Mouse (Mus musculus): ENCODE data around the gene Hic1. TPM values are rescaled to one million over a fixed set of nuclear protein-coding genes. Genes with fewer than 3 reads are reported as not detected.
A peak's percentile ranks its signal among the peaks of the same experiment; 100 is the strongest.

Gene Hic1
- total RNA-seq, 2 experiments from 2014 or later = 36.3 to 48.5 TPM

- intact Hi-C loops (cut with DNase I) = loop anchor here (2.0 kb wide), 2 partner anchors 17 to 103 kb away; no protein-coding TSS in a partner anchor
Measured at GRCm38 (mm10) chr11:75155985-75156384, 13.3 kb downstream of the Hic1 start.

GRCm38 (mm10) chr11:75154053-75154585 lies 15.2 kb downstream of the Hic1 start:
- DNase-seq = peak; percentile 14 to 29
- intact Hi-C loops (cut with DNase I) = no loop called here

More at GRCm38 (mm10) chr11:75155985-75156384, 13.3 kb downstream of the Hic1 start:
- peak in 1 of 2 experiments; percentile 20 for DNase-seq

GRCm38 (mm10) chr11:75152603-75153557 lies 16.4 kb downstream of the Hic1 start:
- peak; percentile 68 to 76 for DNase-seq
- intact Hi-C loops (cut with DNase I) = no loop called here

GRCm38 (mm10) chr11:75150346-75150745 lies 19.0 kb downstream of the Hic1 start:
- intact Hi-C loops (cut with DNase I) = no loop called here
- no peak for DNase-seq

GRCm38 (mm10) chr11:75148332-75149035 lies 20.8 kb downstream of the Hic1 start:
- intact Hi-C loops (cut with DNase I) = no loop called here
- peak; percentile 43 to 45 for DNase-seq

GRCm38 (mm10) chr11:75147846-75148168 lies 21.5 kb downstream of the Hic1 start:
- intact Hi-C loops (cut with DNase I) = no loop called here
- peak; percentile 62 to 67 for DNase-seq

GRCm38 (mm10) chr11:75147106-75147845 lies 22.0 kb downstream of the Hic1 start:
- DNase-seq = peak; percentile 44 to 49
- intact Hi-C loops (cut with DNase I) = no loop called here

- intact Hi-C loops (cut with DNase I) = no loop called here
- no peak for DNase-seq
Measured at GRCm38 (mm10) chr11:75145841-75146240, 23.5 kb downstream of the Hic1 start.

- intact Hi-C loops (cut with DNase I) = no loop called here
- no peak for DNase-seq
Measured at GRCm38 (mm10) chr11:75142749-75143148, 26.6 kb downstream of the Hic1 start.

GRCm38 (mm10) chr11:75141913-75142312 lies 27.4 kb downstream of the Hic1 start:
- intact Hi-C loops (cut with DNase I) = no loop called here

GRCm38 (mm10) chr11:75141038-75141437 lies 28.3 kb downstream of the Hic1 start:
- no peak for DNase-seq
- intact Hi-C loops (cut with DNase I) = no loop called here

More at GRCm38 (mm10) chr11:75141913-75142312, 27.4 kb downstream of the Hic1 start:
- DNase-seq = peak; percentile 55 to 68

GRCm38 (mm10) chr11:75140431-75140830 lies 28.9 kb downstream of the Hic1 start:
- intact Hi-C loops (cut with DNase I) = no loop called here
- peak in 1 of 2 experiments; percentile 68 for DNase-seq

- intact Hi-C loops (cut with DNase I) = loop anchor here (2.0 to 5.0 kb wide), 2 partner anchors 17 to 87 kb away; no protein-coding TSS in a partner anchor
Measured at GRCm38 (mm10) chr11:75139122-75139963, 30.0 kb downstream of the Hic1 start.

GRCm38 (mm10) chr11:75136666-75137398 lies 32.5 kb downstream of the Hic1 start:
- intact Hi-C loops (cut with DNase I) = loop anchor here (5.0 kb wide), 1 partner anchor 85 kb away; no protein-coding TSS in a partner anchor
- peak; percentile 57 to 62 for DNase-seq

More at GRCm38 (mm10) chr11:75139122-75139963, 30.0 kb downstream of the Hic1 start:
- DNase-seq = peak; percentile 91 to 92

- intact Hi-C loops (cut with DNase I) = loop anchor here (5.0 kb wide), 1 partner anchor 83 kb away; no protein-coding TSS in a partner anchor
- DNase-seq = no peak
Measured at GRCm38 (mm10) chr11:75135358-75135757, 34.0 kb downstream of the Hic1 start.

- no peak for DNase-seq
- intact Hi-C loops (cut with DNase I) = loop anchor here (5.0 kb wide), 2 partner anchors 33 to 82 kb away; partner anchors contain the start of gene Hic1
Measured at GRCm38 (mm10) chr11:75134485-75135068, 34.7 kb downstream of the Hic1 start.

GRCm38 (mm10) chr11:75133951-75134350 lies 35.4 kb downstream of the Hic1 start:
- DNase-seq = peak; percentile 82 to 83
- intact Hi-C loops (cut with DNase I) = loop anchor here (5.0 kb wide), 1 partner anchor 33 kb away; the partner anchor contains the start of gene Hic1

- DNase-seq = no peak
- intact Hi-C loops (cut with DNase I) = loop anchor here (5.0 kb wide), 1 partner anchor 34 kb away; the partner anchor contains the start of gene Hic1
Measured at GRCm38 (mm10) chr11:75133391-75133790, 35.9 kb downstream of the Hic1 start.
